Mouse (Mus musculus) liver, adult 2 months (tissue): ENCODE measurements at regions not wholly inside any gene's neighbourhood (a gene's known extent, or its start where the extent isn't known, plus 50 kb on each side); places are given as distances from the start of the nearest gene placed in this dataset.
A peak's percentile ranks its signal among the peaks of the same experiment; 100 is the strongest.

Source experiments
- DNase-seq: peaks from one replicate; pipeline ENCODE4 v3.0.0-alpha.2; 2011; ENCODE audit warnings: low read depth, low spot score; ENCODE audit errors: extremely low read depth
- H3K27ac ChIP-seq: fragments of 200-500 bp; replicated peaks from 2 replicates; pipeline ENCODE4 v1.5.1; 2012; ENCODE audit warnings: low read depth, mild to moderate bottlenecking, control low read depth, inconsistent platforms, low read length; ENCODE audit not compliant: insufficient read depth
- H3K27me3 ChIP-seq: fragments of 200-500 bp; 2 replicates; pipeline ENCODE4 v1.6.1; 2012; ENCODE audit warnings: mild to moderate bottlenecking, moderate library complexity, low read length, inconsistent platforms; ENCODE audit not compliant: control insufficient read depth, insufficient read depth
- H3K36me3 ChIP-seq: fragments of 200-500 bp; 2 replicates; pipeline ENCODE4 v1.6.1; 2012; ENCODE audit warnings: low read length, inconsistent platforms; ENCODE audit not compliant: control insufficient read depth, insufficient read depth
- H3K4me1 ChIP-seq: fragments of 200-500 bp; 2 replicates; pipeline ENCODE4 v1.6.1; 2011; ENCODE audit warnings: low read length; ENCODE audit not compliant: control insufficient read depth, insufficient read depth
- H3K4me3 ChIP-seq: fragments of 200-500 bp; 2 replicates; pipeline ENCODE4 v1.5.1; 2011; ENCODE audit warnings: low read depth, mild to moderate bottlenecking, control low read depth, low read length, moderate library complexity; ENCODE audit not compliant: insufficient read depth
- H3K79me2 ChIP-seq: fragments of 200-500 bp; 2 replicates; pipeline ENCODE4 v1.6.1; 2012; ENCODE audit warnings: inconsistent platforms, mild to moderate bottlenecking, low read length, moderate library complexity; ENCODE audit not compliant: control insufficient read depth, insufficient read depth
- H3K9ac ChIP-seq: fragments of 200-500 bp; 2 replicates; pipeline ENCODE4 v1.6.1; 2012; ENCODE audit warnings: low read depth, mild to moderate bottlenecking, control low read depth, inconsistent platforms, low read length
- CTCF ChIP-seq: fragments of 200-500 bp; IDR thresholded peaks from 2 replicates; pipeline ENCODE4 v1.5.1; 2011; ENCODE audit warnings: low read depth, low read length, control low read depth
- POLR2A ChIP-seq: fragments of 200-500 bp; IDR thresholded peaks from 2 replicates; pipeline ENCODE4 v1.6.1; 2011; ENCODE audit warnings: low read length, control low read depth; ENCODE audit not compliant: insufficient read depth; ENCODE audit errors: extremely low read depth
- WGBS: fragments of 180-500 bp; shearing (Covaris S2); methylation state at CpG from one replicate; pipeline ENCODE4 v1.1.7; 2018; 5-methylcytosine and 5-hydroxymethylcytosine counted together

DNA sequence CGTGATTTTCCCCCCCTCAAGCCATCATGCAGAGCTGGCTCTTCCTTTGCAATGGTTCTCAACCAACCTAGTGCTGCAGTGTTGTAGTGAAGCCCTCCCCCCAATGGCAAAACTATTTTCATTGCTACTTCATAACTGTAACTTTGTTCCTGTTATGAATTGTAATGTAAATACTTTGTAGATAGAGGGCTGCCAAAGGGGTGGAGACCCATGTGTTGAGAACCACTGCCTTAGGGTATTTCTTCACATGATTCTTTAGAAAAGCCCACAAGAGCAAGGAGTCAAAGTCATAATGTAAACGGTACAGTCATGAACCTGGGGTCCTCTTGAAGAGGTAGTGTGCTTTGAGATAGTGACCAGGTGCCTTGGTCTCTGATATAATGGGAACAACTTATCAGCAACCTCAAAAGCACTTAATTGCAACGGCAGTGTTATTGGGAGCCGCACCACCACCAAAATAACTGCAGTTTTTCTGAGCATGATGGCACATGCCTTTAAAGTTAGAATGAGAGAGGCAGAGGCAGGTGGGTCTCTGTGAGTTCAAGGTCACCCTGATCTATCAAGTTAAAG lies 72.4 kb upstream of the Trim2 start:
- H3K27ac ChIP-seq: no peak overlapping the region
- WGBS: 87% methylated on average over 4 of the region's 4 CpGs
- no peak for DNase-seq
- H3K79me2 ChIP-seq: no peaks in the 10 kb centered on the region
- H3K4me1 ChIP-seq: no peaks in the 10 kb centered on the region
- H3K4me3 ChIP-seq: no peak overlapping the region
- H3K36me3 ChIP-seq: no peaks in the 10 kb centered on the region
- TF ChIP-seq CTCF (no peak), POLR2A (no peak)
- H3K9ac ChIP-seq: no peak overlapping the region
- no peaks in the 10 kb centered on the region for H3K27me3 ChIP-seq

DNA sequence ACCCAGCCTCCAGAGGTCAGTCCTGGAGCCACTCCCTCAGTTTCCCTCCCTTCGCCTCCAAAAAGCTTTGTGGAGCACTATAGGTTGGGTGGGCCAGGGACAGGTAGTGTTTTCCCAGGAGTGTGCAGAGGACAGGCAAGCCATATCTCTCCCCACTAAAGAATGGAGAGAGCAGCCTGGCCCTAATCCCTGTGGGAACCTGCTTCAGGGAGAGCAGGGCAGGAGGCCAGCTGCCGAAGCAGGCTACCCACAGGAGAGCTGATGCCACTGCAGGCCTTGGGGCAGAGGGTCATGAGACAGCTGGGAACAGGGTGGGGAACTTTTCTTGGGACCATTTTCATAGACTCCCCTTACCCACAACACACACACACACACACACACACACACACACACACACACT lies 69.8 kb upstream of the Trim2 start:
- Histone ChIP-seq H3K4me1 (no peaks in the 10 kb centered on the region), H3K79me2 (no peaks in the 10 kb centered on the region), H3K9ac (no peak overlapping the region), H3K4me3 (no peak overlapping the region), H3K27me3 (no peaks in the 10 kb centered on the region), H3K27ac (no peak overlapping the region), H3K36me3 (no peaks in the 10 kb centered on the region)
- DNase-seq: no peak
- TF ChIP-seq CTCF: no peak
- no peak for TF ChIP-seq POLR2A
- 92% methylated on average over 2 of the region's 2 CpGs for WGBS

DNA sequence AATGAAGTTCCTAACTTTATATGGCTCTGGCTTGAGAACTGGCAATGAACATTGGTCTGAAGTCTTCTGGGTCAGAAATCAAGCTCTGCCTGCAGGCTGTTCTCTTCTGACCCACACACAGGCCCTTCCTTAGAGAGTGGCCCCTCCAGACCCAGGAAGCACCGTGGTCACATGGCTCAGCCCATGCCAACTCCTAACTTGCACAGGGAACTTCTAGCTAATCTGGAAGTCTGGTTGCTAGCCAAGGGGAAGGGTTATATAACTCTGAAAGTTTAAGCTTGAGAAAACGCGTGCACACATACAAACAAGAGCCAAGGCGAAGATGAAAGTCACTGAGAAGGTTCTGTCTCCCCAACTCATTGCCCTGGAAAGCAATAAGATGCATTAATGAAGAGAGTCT lies 69.2 kb upstream of the Trim2 start:
- peak; percentile 14 for DNase-seq
- H3K36me3 ChIP-seq: no peaks in the 10 kb centered on the region
- H3K79me2 ChIP-seq: no peaks in the 10 kb centered on the region
- no peak overlapping the region for H3K9ac ChIP-seq
- H3K27ac ChIP-seq: no peak overlapping the region
- no peaks in the 10 kb centered on the region for H3K4me1 ChIP-seq
- H3K27me3 ChIP-seq: no peaks in the 10 kb centered on the region
- TF ChIP-seq POLR2A (no peak), CTCF (no peak)
- no peak overlapping the region for H3K4me3 ChIP-seq
- 51% methylated on average over 4 of the region's 4 CpGs for WGBS

DNA sequence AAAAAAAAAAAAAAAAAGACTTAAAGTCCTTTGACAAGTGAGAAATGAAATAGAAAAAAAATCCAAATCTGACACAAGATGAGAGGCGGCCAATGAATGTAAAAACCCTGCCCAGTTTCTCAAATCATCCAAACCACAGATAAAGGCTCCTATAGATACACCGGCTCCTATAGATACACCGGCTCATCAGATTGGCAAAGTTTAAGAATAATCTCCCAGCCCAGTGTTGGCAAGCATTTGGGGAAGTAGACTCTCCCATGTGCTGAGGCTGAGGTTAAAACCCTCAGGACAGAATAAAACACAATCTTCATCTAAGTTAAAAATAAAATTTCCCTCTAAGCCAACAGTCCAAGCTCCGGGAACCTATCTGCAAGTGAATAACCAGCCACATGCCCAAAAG lies 65.2 kb upstream of the Trim2 start:
- DNase-seq: no peak
- TF ChIP-seq POLR2A (no peak), CTCF (no peak)
- WGBS: 96% methylated on average over 4 of the region's 4 CpGs

DNA sequence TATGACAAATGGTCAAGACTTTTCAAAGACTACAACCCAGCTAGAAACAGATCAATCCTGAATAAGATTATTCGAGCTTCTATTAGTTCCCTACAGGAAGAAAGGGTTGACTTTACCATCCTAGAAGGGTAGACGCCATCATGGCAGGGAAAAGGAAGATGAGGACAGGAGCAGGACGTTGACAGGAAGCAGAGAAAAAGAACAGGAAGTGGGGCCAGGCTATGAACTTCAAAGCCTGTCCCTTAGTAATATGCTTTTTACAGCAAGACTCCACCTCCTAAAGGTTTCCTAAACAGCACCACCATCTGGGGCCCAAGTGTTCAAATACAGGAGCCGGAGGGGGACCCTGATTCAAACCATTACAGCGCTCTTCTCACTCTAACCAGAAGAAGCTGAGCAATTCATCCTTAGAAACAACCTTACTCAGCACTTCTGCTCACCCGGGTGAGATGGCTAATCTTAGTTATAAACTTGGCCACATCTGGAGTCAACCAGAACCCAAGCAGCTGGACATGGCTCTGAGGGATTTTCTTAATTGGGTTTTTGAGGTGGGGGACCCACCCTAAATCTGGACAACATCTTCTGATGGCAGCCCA lies 60.6 kb upstream of the Trim2 start:
- Histone ChIP-seq H3K9ac (no peak overlapping the region), H3K27me3 (no peaks in the 10 kb centered on the region), H3K4me3 (no peak overlapping the region), H3K79me2 (no peaks in the 10 kb centered on the region), H3K4me1 (no peaks in the 10 kb centered on the region), H3K27ac (no peak overlapping the region), H3K36me3 (no peaks in the 10 kb centered on the region)
- TF ChIP-seq CTCF: no peak
- TF ChIP-seq POLR2A: no peak
- WGBS: 88% methylated on average over 6 of the region's 6 CpGs
- no peak for DNase-seq

More for the DNA sequence above, 65.2 kb upstream of the Trim2 start:
- Histone ChIP-seq H3K27ac (no peak overlapping the region), H3K79me2 (no peaks in the 10 kb centered on the region), H3K36me3 (no peaks in the 10 kb centered on the region), H3K4me1 (no peaks in the 10 kb centered on the region), H3K27me3 (no peaks in the 10 kb centered on the region), H3K9ac (no peak overlapping the region), H3K4me3 (no peak overlapping the region)

DNA sequence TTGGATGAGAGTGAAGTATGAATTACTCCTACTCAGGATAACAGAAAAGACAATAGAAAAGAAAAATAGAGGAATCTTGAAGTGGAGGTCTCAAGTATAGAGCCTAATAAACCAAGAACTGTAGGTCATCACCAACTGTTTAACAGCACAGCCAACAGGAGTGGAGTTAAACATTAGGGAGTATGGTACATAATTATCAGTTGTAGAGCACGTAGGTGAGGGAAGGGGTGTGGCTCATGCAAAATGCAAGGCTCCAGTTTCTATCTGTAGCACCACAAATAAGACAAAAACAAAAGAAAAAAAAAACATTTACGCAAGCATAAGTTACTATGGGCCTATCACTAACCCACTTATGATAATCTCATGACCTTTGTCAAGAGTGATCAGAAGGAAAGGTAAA lies 52.0 kb upstream of the Trim2 start:
- H3K27me3 ChIP-seq: no peaks in the 10 kb centered on the region
- TF ChIP-seq POLR2A: no peak
- TF ChIP-seq CTCF: no peak
- H3K36me3 ChIP-seq: no peaks in the 10 kb centered on the region
- H3K27ac ChIP-seq: no peak overlapping the region
- H3K79me2 ChIP-seq: no peaks in the 10 kb centered on the region
- no peak overlapping the region for H3K4me3 ChIP-seq
- DNase-seq: no peak
- H3K9ac ChIP-seq: no peak overlapping the region
- no peaks in the 10 kb centered on the region for H3K4me1 ChIP-seq
- 88% methylated on average over 2 of the region's 2 CpGs for WGBS
